Mouse (Mus musculus) ES-Bruce4 (cell line): ENCODE data around the gene Col18a1. TPM values are rescaled to one million over a fixed set of nuclear protein-coding genes. Genes with fewer than 3 reads are reported as not detected.

ENCODE experiments used
- H3K27ac ChIP-seq: 2 replicates; pipeline ENCODE4 v1.5.1; 2012; ENCODE audit warnings: low read length, inconsistent platforms; ENCODE audit not compliant: insufficient read depth
- H3K27me3 ChIP-seq: 2 replicates; pipeline ENCODE4 v1.6.1; 2012; ENCODE audit warnings: mild to moderate bottlenecking, low read length, inconsistent platforms; ENCODE audit not compliant: control insufficient read depth, poor library complexity, insufficient read depth, severe bottlenecking
- H3K36me3 ChIP-seq: 2 replicates; pipeline ENCODE4 v1.6.1; 2012; ENCODE audit warnings: inconsistent platforms, mild to moderate bottlenecking, low read length, moderate library complexity; ENCODE audit not compliant: control insufficient read depth, poor library complexity, insufficient read depth, severe bottlenecking
- H3K4me1 ChIP-seq: one replicate; pipeline ENCODE4 v1.8.1; 2011; ENCODE audit warnings: low read length; ENCODE audit not compliant: control insufficient read depth, insufficient read depth
- H3K4me3 ChIP-seq: 2 replicates; pipeline ENCODE4 v1.5.1; 2011; ENCODE audit warnings: low read depth, mild to moderate bottlenecking, low read length
- H3K9ac ChIP-seq: 2 replicates; pipeline ENCODE4 v1.6.1; 2012; ENCODE audit warnings: low read depth, mild to moderate bottlenecking, inconsistent platforms; ENCODE audit not compliant: poor library complexity, severe bottlenecking
- H3K9me3 ChIP-seq: replicated peaks from 2 replicates; pipeline ENCODE4 v1.6.1; 2012; ENCODE audit warnings: mild to moderate bottlenecking, low read length, inconsistent platforms; ENCODE audit not compliant: control insufficient read depth, poor library complexity, insufficient read depth, severe bottlenecking
- CTCF ChIP-seq: IDR thresholded peaks from one replicate; pipeline ENCODE4 v1.8.1; 2011; ENCODE audit warnings: low read depth, low read length
- EP300 ChIP-seq: IDR thresholded peaks from 2 replicates; pipeline ENCODE4 v1.6.1; 2011; ENCODE audit warnings: low read depth, low read length; ENCODE audit not compliant: insufficient read depth
- POLR2A ChIP-seq: IDR thresholded peaks from one replicate; pipeline ENCODE4 v1.8.1; 2011; ENCODE audit warnings: low read length; ENCODE audit not compliant: insufficient read depth
- polyA plus RNA-seq: library from polyadenylated mRNA; stranded (reverse); fragments of >200 nt; gene quantifications from 2 replicates; pipeline ENCODE4 v1.2.4, GENCODE M21; 2011; ENCODE audit warnings: low read depth; ENCODE audit not compliant: missing spikeins, insufficient read depth, insufficient read length

The Col18a1 gene
- polyA plus RNA-seq, 1 experiment, result 273 TPM

DNA sequence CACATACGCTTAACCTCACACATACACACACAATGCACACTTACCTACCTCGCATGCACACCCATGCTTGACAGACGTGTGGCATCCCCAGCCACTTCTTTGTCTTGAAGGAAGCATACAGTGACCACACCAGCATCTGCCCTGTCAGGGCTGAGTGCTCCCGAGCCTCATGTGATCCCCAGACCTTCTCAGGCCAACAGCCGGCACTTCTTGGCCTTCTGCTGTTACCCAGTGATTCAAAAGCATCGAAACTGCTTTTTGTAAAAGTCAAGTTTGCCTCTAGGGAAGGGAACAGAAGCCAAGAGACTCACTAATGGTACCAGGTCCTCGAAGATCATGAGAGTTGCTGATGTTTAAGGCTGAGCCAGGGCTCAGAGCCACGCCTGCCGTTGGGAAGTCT, 33.9 kb upstream of the Col18a1 start:
- Histone ChIP-seq H3K27me3 (no peaks in the 10 kb centered on the region), H3K9ac (no peak overlapping the region), H3K9me3 (no peaks in the 10 kb centered on the region), H3K4me3 (peak overlapping the region; percentile 22; the same call in 1 of the 2 replicates), H3K36me3 (no peaks in the 10 kb centered on the region), H3K27ac (peak overlapping the region; percentile 20), H3K4me1 (peaks cover 17% of the 10 kb centered on the region)
- TF ChIP-seq CTCF, result no peak
- TF ChIP-seq EP300, result no peak
- TF ChIP-seq POLR2A, result no peak

DNA sequence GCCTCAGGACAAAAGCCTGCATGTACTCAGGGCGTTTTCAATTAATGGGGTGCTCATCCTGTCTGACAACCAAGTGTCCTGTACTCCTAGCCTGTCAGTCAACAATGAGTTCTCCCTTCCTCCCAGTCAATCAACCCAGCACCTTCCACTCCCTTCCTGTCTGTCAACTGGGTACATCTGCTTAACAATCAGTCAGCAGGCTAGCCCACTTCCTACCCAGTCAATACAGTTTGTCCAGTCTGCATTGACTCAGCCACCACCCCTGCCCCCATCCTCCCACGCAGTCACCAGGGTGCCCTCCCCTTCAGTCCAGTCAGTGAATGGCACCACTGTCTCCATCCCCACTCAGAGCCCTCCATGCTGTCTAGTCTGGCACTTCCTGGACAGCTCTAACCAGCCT, 32.9 kb upstream of the Col18a1 start:
- Histone ChIP-seq H3K4me3 (no peak overlapping the region), H3K27me3 (no peaks in the 10 kb centered on the region), H3K4me1 (peaks cover 17% of the 10 kb centered on the region), H3K27ac (peak overlapping the region; percentile 96), H3K9me3 (no peaks in the 10 kb centered on the region), H3K36me3 (no peaks in the 10 kb centered on the region), H3K9ac (no peak overlapping the region)
- no peak for TF ChIP-seq POLR2A
- TF ChIP-seq EP300, result peak; percentile 98
- TF ChIP-seq CTCF, result no peak

DNA sequence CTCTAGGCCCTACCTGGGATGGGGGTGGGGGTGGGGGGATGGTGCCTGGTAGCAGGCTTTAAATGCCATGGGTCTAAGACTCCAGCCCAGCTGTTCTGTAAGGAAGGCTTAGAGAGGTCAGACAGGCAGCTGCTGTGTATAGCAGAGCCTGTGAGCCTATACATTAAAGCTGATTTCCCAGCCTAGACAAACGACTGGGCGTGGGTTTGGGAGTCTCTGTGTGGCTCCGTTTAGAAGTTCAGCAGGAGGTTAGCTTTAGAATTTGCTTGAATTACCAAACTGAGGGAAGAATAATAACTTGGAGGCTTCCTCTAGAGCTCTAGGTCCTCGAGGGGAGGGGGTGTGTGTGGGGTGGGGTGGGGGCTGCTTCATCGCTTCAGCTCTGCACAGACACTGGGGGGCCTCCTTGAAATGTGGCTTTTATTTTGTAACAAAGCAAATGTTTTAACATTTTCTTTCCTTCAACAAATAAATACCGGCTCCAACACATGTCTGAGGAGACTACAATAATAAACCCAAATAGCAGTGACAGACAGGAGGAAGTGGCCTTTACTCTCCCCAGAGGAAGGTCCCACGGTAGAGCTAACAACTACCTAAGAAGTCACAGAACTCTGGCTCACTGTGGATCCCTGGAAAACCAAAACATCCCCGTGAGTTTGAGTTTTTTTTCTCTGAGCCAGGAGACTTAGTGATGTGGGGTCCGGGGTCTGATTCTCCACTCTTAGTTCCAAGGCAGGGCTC, 31.3 kb upstream of the Col18a1 start:
- peak overlapping the region; percentile 35 for H3K9ac ChIP-seq
- H3K27me3 ChIP-seq, result no peaks in the 10 kb centered on the region
- no peak overlapping the region for H3K4me3 ChIP-seq
- peaks cover 25% of the 10 kb centered on the region for H3K4me1 ChIP-seq
- H3K9me3 ChIP-seq, result no peaks in the 10 kb centered on the region
- H3K36me3 ChIP-seq, result no peaks in the 10 kb centered on the region
- TF ChIP-seq EP300 (peak; percentile 88), POLR2A (no peak)
- H3K27ac ChIP-seq, result peak overlapping the region; percentile 96

DNA sequence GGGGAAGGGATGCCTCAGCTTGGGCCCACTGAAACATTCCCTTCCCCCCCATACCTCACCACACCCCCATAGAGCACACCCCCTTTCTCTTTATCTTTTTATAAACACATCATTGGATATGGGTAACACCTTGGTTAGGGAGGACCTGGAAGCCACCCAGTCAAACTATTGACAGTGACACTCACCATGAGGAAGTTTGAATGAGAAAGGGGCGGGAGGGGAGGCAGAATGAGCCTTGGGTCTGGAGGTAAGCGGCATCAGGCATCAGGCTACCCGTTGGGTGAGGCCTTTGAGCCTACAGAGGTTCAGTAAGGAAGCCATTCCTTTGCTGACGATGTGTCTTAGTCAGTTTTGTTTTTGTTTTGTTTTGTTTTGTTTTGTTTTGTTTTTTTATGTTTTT, 30.3 kb upstream of the Col18a1 start:
- TF ChIP-seq EP300 (0 out of 2 replicates have a peak, but pooled peaks have one; percentile 39), CTCF (no peak), POLR2A (no peak)
- Histone ChIP-seq H3K27me3 (no peaks in the 10 kb centered on the region), H3K27ac (peak overlapping the region; percentile 96), H3K9me3 (no peaks in the 10 kb centered on the region), H3K4me3 (no peak overlapping the region), H3K4me1 (peaks cover 30% of the 10 kb centered on the region), H3K9ac (peak overlapping the region; percentile 35), H3K36me3 (no peaks in the 10 kb centered on the region)

DNA sequence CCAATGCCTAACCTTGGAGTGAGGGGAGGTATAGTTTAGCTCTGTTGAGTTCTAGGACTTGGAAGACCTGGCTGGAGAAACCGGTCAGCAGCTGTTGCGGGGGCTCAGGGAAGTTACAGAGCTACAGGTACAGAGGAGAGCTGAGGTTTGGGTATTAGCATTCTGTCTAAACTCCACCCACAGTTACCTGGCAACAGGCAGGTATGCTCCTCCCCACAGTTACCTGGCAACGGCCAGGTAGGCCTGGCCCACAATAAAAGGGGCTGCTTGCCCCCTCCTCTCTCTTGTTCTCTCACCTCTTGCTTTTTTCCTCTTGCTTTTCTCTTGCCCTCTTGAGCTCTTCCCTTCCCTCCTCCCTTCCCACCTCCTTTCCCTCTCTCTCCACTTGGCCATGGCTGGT, 29.8 kb upstream of the Col18a1 start:
- Histone ChIP-seq H3K36me3 (no peaks in the 10 kb centered on the region), H3K4me3 (peak overlapping the region; percentile 56), H3K4me1 (peaks cover 32% of the 10 kb centered on the region), H3K27me3 (no peaks in the 10 kb centered on the region), H3K27ac (peak overlapping the region; percentile 96), H3K9me3 (no peaks in the 10 kb centered on the region), H3K9ac (peak overlapping the region; percentile 51)
- TF ChIP-seq CTCF, result no peak
- TF ChIP-seq EP300, result no peak
- TF ChIP-seq POLR2A, result no peak

DNA sequence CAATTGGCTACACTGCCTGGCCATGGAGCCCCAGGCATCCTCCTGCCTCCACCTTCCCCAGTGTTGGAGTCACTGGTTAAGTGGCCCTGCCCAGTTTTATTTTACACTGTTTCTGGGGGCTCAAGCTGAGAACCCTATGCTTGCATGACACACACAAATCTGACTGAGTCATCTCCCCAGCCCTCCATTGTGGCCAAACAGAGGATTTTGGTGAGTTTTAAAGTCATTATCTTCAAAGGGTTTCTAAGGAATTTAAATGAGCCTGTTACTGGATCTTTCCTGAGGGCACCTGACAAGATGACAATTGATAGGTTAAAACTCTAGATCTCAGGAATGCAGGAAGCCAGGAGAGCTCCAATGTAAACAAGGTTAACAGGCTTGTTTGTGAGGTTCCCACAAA, 27.1 kb upstream of the Col18a1 start:
- no peaks in the 10 kb centered on the region for H3K27me3 ChIP-seq
- H3K4me1 ChIP-seq, result peaks cover 24% of the 10 kb centered on the region
- H3K27ac ChIP-seq, result peak overlapping the region; percentile 94
- H3K9me3 ChIP-seq, result no peaks in the 10 kb centered on the region
- no peak overlapping the region for H3K4me3 ChIP-seq
- H3K36me3 ChIP-seq, result no peaks in the 10 kb centered on the region
- peak; percentile 84; the same call in 1 of the 2 replicates for TF ChIP-seq EP300
- TF ChIP-seq CTCF, result no peak
- 0 out of 2 replicates have a peak overlapping the region, but pooled peaks have one; percentile 22 for H3K9ac ChIP-seq
